Mouse (Mus musculus) left cerebral cortex, postnatal 14 days (tissue): ENCODE results near the gene Ttll3. TPM values are rescaled to one million over a fixed set of nuclear protein-coding genes. Genes with fewer than 3 reads are reported as not detected.

Experiments used
- DNase-seq, 2 experiments: peaks; one replicate each; pipeline ENCODE4 v3.0.0; 2021 to 2022; ENCODE audit warnings: low spot score in 2 of 2, mixed read lengths in 1 of 2
- intact Hi-C: fragments of 180-260 bp; cut with DNase I; formaldehyde crosslinking; loops from one replicate; pipeline ENCODE4 v1.15.1; 2025
- microRNA-seq, 2 experiments: library from miRNA; unstranded; fragments of <30 nt; microRNA quantifications; one replicate each; pipeline ENCODE4 v1.2.0; 2022
- total RNA-seq, 2 experiments: library from RNA; stranded (reverse); gene quantifications; 2 replicates each; pipeline ENCODE4 v1.2.3; 2021

The Ttll3 gene
- total RNA-seq, 2 experiments from 2014 or later, result 6.5 to 7.8 TPM

DNA sequence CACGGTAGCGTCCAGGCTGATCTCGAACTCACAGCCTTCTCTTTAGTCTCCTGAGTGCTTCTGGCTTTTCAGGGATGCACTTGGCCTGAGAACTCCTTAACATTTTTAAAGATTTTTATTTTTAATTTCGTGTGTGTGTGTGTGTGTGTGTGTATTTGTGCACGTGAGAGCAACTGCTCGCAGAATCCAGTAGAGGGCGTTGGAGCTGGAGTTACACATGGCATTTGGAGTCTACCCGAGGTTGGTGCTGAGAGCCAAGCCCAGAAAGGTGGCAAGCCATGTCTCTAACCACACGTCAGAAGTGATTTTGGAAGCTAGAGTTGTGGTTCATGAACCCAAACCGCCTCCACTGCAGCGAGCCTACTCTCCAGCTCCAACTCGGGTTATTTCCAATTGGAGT, 54.0 kb downstream of the Ttll3 start:
- DNase-seq, result peak in 1 of 2 experiments; percentile 41
- intact Hi-C loops, result no loop called here

DNA sequence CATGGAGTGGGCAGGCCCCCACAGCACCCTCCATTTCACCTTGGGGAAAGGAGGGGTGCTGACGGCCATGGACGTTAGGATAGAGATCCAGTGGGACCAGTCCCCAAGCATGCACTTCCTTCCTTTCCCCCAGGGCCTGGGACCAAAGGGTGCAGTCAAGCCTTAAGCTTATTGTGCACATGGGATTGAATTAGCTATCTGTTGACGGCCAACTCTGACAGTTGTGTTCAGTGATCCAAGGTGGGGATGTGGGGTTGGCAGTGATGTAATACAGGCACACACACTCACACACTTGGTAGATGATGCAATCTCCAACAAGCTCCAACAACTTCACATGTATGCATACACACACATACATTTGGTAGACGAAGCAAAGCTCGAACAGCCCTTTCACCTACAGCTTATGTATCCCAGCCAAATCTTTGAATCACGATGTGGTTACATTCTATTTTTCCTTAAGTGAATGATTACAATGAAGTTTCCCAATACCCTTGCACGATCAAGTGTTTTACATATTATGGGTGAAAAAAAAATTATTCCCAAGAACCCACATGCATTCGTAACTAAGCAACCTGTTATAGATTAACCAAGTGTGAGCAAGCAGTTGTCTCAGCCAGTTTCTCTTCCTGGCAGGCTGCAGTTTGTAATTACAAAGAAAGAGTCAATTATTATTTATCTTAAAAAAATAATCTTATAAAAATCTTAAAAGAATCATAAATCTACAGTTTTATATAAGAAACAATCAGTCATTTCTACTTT, 55.3 kb downstream of the Ttll3 start:
- intact Hi-C loops, result no loop called here
- DNase-seq, result no peak

DNA sequence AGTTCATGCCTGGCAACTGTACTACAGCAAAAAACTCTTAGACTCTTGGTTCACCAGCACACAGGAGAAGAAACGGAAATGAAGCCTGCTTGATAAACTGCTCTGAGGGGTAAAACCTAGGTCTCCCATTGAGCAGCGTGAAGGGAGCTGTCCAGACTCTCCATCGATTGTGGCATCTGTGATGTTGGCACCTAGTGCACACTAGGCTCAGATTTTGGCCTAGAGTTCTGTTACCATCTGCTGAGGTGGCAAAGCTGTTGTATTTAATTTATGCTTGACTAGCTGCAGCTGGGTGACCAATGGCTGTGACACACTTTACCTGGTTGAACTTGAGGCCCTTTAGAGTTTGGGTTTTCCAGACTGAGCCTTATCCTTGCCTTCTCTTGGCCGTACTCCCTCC, 58.6 kb downstream of the Ttll3 start:
- no peak for DNase-seq
- intact Hi-C loops, result no loop called here

DNA sequence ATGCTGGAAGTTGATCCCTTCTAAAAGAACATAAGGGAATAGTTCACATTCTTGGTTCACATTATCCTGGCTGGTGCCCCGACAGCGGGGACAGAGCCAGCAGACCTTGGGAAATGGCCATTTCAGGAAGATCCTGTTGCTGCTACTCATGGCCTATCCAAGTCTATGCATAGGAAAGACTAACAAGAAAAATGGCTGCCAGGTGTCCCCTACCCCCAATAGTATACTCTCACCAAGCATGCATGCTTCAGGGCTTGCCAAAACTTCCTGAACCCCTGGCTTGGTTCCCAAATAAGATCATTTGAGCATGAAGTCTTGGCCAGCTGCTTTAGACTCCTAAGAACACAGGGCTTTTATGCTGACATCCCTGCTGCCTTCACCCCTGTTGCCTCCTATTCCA, 62.8 kb downstream of the Ttll3 start:
- DNase-seq, result no peak
- intact Hi-C loops, result no loop called here

GRCm38 (mm10) chr6:113455007-113455406, 65.9 kb downstream of the Ttll3 start:
- intact Hi-C loops, result no loop called here
- DNase-seq, result no peak

DNA sequence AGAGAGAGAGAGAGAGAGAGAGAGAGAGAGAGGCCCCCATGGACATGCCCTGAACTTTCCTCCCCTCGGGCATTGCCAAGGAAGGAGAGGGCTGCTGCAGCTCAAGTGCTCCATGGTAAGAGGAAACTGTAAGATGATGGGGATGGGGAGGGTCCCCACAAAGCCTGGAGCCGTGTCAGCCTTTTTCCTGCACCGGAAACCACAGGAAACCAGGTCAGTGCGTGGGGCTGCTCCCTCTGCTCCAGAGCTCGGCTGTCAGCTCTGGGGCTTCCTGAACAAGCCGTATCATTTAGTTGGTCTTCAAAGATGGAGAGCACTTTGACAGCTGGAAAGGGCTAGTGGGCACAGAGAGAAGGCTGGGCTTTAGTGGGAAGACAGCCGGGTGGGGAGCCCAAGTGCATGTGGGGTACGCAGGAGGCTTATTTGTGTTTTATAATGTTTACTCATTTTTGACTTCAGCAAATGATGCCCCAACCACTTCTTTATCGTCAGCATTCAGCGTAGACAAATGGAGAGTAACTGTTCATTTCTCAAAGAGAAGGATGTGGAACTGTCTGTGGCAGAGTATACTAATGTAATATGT, 69.0 kb downstream of the Ttll3 start, which contains the start of gene Il17re:
Gene Il17re, plus strand, starts transcription at position 533 of the 583 bp plus-strand sequence.
- intact Hi-C loops, result no loop called here
- no peak for DNase-seq

GRCm38 (mm10) chr6:113458635-113459034, 69.6 kb downstream of the Ttll3 start:
- intact Hi-C loops, result no loop called here
- no peak for DNase-seq

DNA sequence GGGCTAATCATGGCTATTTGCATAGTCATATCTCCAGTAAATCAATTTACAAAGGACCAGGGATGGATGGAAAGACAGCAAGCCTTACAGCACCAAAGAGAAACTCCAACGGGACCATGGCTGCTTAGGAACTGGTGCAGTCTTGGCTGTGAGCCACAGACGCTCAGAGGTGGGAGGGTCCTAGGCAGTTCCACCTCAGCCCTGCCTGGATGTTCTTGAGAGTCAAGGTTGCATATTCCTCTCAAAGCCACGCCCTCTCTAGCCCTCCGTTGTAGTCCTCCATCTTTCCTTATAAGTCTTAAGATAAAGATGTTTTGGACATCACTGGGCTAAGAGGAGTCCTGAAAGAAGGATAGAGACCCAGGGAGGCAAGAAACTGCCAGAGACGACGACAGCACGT, 75.0 kb downstream of the Ttll3 start:
- intact Hi-C loops, result no loop called here
- DNase-seq, result no peak

Small RNAs within 50 kb of the gene (microRNA-seq; reads per million reads assigned to microRNA genes)
- gene Gm24387, result 0 reads per million in 2 experiments

Other genes starting within 250 kb of the Ttll3 start
- 10 to 100 TPM; 98.3 to 98.4 TPM for gene Lhfpl4, start 193.9 kb upstream of the Ttll3 start, total RNA-seq
- gene Mtmr14, start 151.4 kb upstream of the Ttll3 start, total RNA-seq, result 10 to 100 TPM; 21.3 to 21.6 TPM
- gene Cpne9, start 107.0 kb upstream of the Ttll3 start, total RNA-seq, result 10 to 100 TPM; 48.3 to 66.5 TPM
- gene Brpf1, start 82.1 kb upstream of the Ttll3 start, total RNA-seq, result 10 to 100 TPM; 25.7 to 26.9 TPM
- 1 to 10 TPM; 4.9 to 5.8 TPM for gene Ogg1, start 62.3 kb upstream of the Ttll3 start, total RNA-seq
- 100 to 1,000 TPM; 102 to 109 TPM for gene Camk1, start 45.3 kb upstream of the Ttll3 start, total RNA-seq
- 10 to 100 TPM; 48.6 to 56.8 TPM for gene Tada3, start 11.4 kb upstream of the Ttll3 start, total RNA-seq
- gene Arpc4, start 11.1 kb upstream of the Ttll3 start, total RNA-seq, result 100 to 1,000 TPM; 285 to 296 TPM
- 10 to 100 TPM; 13.4 to 16.5 TPM for gene Rpusd3, start 30.1 kb downstream of the Ttll3 start, total RNA-seq
- gene Cidec, start 46.5 kb downstream of the Ttll3 start, total RNA-seq, result not detected
- 10 to 100 TPM; 47.9 to 48.3 TPM for gene Jagn1, start 53.3 kb downstream of the Ttll3 start, total RNA-seq
- under 1 TPM; 0.53 to 0.55 TPM for gene Il17re, start 69.2 kb downstream of the Ttll3 start, total RNA-seq
- 1 to 10 TPM; 3.9 to 5.4 TPM for gene Il17rc, start 82.2 kb downstream of the Ttll3 start, total RNA-seq
- gene Creld1, start 94.0 kb downstream of the Ttll3 start, total RNA-seq, result 100 to 1,000 TPM; 107 to 111 TPM
- 10 to 100 TPM; 48.0 to 48.6 TPM for gene Prrt3, start 112.7 kb downstream of the Ttll3 start, total RNA-seq
- gene Emc3, start 142.4 kb downstream of the Ttll3 start, total RNA-seq, result 10 to 100 TPM; 85.3 to 86.4 TPM
- 1 to 10 TPM; 2.2 to 3.2 TPM for gene Fancd2, start 142.4 kb downstream of the Ttll3 start, total RNA-seq
- gene Fancd2os, start 211.5 kb downstream of the Ttll3 start, total RNA-seq, result under 1 TPM in 1 of 2 experiments, not detected in 1; 0.42 TPM
- 100 to 1,000 TPM; 236 to 243 TPM for gene Brk1, start 215.5 kb downstream of the Ttll3 start, total RNA-seq
- 10 to 100 TPM; 48.4 to 51.9 TPM for gene Vhl, start 234.7 kb downstream of the Ttll3 start, total RNA-seq
- 10 to 100 TPM; 19.5 to 23.5 TPM for gene Irak2, start 249.2 kb downstream of the Ttll3 start, total RNA-seq